Mouse (Mus musculus) gastrocnemius, adult 8-10 months (tissue): ENCODE measurements around the gene Calcb. TPM values are rescaled to one million over a fixed set of nuclear protein-coding genes. Genes with fewer than 3 reads are reported as not detected.

ENCODE experiments used
- DNase-seq, 2 experiments: peaks; one replicate each; pipeline ENCODE4 v3.0.0; 2022; ENCODE audit warnings: low spot score in 2 of 2
- total RNA-seq, 4 experiments: library from RNA; stranded (reverse); gene quantifications; 2 replicates each; pipeline ENCODE4 v1.2.4; 2022

Calcb gene
- total RNA-seq, 4 experiments from 2014 or later = not detected

DNA sequence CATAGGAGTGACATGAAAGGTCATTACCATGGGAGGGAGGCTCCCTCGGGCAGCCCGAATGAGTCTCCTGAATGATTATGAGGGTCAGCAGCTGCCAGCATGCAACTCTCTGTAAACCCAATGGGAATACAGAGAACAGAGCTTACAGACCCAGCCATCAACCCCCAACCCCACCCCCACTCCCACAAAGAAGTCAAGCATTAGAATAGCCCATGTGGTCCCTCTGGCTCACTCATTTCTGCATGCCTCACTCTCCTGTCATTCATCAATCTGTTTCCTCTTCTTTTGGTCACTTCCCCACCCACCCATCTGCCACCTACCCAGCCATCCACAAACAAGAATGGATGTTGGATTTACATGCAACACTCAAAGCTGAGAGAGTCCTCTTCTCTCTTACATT, 35.0 kb downstream of the Calcb start:
- DNase-seq = no peak

DNA sequence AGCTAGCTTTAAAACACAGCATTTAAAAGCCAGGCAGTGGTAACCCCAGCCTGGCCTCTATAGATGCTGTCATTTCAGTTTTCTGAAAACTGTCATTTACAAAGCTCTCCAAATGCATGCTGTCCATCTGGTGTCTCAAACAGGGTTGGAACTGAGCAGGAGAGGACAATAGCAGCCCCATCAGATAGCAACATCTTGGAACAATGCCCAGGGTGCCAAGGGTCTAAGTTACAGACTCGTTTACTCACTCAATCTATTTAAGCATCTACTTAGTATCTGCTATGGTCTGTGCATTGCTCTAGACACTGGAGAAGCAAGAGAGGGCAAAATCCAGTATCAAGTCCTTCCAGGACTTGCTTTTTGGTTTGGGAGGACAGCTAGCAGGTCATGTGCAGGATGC, 35.8 kb downstream of the Calcb start:
- no peak for DNase-seq

DNA sequence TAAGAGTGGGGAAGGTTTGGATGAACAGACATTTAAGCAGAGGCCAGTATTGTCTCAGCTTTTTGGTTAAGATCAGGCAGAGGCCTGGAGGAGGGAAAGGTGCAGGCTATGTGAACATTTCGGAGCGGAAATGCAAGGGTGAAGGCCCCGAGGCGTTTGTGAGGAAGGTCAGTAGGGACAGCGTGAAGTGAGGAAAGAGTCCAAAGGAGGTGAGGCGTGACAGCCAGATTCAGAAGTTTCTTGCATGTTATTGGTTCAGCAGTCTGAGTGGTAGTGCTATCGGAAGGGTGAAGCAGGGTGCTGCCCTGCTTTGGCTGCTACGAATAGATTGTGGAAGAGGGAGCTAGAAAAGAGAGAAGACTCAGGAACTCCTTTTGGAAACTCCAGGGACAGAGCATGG, 36.2 kb downstream of the Calcb start:
- no peak for DNase-seq

- DNase-seq = no peak
Measured at GRCm38 (mm10) chr7:114762660-114763059, 44.2 kb downstream of the Calcb start.

DNA sequence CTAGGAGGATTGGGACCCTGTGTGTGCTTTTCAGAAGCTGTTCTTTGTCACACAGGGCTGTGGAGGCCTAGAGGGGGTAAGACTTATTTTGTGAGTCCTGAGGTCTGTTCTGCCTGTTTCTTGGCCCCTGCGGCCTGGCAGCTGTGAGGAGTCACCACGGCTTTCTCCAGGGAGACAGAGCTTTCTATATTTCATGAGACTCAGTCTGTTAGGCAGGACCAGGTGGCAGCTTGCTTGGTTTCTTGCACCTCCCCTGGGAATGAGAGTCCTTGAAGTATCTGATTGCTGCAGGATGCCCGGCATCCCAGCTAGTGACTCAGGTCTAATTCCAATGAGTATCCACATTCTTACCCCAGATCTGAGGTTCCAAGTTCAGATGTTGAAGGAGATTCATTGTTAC, 46.8 kb downstream of the Calcb start:
- no peak for DNase-seq

DNA sequence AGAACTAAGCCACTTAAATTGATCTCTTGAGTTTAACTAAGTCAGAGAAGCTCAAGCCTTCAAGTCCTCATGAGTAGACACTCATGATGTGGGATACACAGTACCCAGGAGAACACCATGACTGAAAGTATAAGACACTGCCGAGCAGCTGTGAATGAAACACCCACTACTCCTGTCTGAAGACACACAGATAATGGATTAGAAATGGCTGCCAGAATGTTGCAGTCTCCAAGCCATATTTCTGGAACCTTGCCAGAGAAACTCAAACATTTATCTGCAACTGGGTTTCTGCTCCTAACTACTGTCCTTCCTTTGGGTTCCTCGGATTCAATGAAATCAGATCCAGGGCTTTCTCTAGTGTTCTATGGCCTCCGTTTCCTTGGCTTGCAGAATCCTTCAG, 48.1 kb downstream of the Calcb start:
- no peak for DNase-seq

DNA sequence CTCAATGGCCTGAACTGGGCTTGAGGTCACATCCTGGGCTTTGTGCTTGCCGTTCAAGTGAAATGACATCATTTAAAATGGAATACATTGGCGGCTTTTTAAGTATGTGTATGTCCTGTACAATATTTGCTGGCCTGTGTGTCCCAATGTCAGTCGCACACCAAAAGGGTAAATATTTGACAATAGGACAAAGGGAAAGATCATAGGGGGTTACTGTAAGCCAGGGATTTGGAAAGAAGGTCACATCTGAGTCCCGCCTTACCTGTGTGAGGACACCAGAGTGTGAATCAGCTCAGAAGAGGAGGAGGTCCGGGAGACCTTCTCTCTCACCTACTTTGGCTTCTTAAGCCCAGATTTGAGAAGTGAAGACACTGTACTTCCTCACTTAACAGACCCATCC, 50.1 kb downstream of the Calcb start:
- DNase-seq = no peak

GRCm38 (mm10) chr7:114769041-114769440, 50.6 kb downstream of the Calcb start:
- no peak for DNase-seq

DNA sequence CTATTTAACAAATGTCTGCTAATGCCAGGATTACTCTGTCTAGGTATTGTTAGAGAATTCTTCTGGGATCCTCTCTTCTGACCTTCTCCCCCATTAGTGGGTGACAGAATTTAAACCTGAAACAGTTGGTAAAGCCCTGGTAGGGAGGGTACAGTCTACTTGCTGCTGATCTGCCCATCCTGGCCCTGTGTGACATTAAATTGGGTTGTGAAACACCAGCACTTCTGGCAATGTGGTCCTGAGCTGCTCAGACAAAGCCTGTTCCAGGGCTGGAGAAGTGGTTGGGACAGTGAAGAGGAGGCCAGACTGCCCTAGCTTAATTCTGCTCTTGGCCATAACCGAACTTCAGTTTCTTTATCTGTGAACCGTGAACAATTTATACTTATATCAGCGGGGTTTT, 52.1 kb downstream of the Calcb start:
- no peak for DNase-seq

- DNase-seq = no peak
Measured at GRCm38 (mm10) chr7:114771801-114772200, 53.4 kb downstream of the Calcb start.

Other genes starting within 250 kb of the Calcb start
- not detected for gene Cyp2r1, start 155.7 kb upstream of the Calcb start, total RNA-seq
- not detected for gene Calca, start 82.3 kb upstream of the Calcb start, total RNA-seq
- 1 to 10 TPM in 1 of 4 experiments, under 1 TPM in 3; 0.24 to 1.1 (median 0.59) TPM for gene Insc, start 25.1 kb downstream of the Calcb start, total RNA-seq